Mouse (Mus musculus): ENCODE results near the gene Dcbld2. TPM values are rescaled to one million over a fixed set of nuclear protein-coding genes. Genes with fewer than 3 reads are reported as not detected.

Gene Dcbld2
- total and polyA plus RNA-seq, 3 experiments: 2.2 to 3.7 (median 3.3) TPM

- Histone ChIP-seq H3K9me3 (replicated peaks; ENCODE audit: low read length) (no peaks in the 10 kb centered on the region), H3K27me3 (replicated peaks) (no peaks in the 10 kb centered on the region), H3K9ac (ENCODE audit: insufficient read depth, low read depth) (peak overlapping the region; percentile 64), H3K27ac (ENCODE audit: insufficient read depth, low read depth) (peak overlapping the region; percentile 100), H3K79me2 (replicated peaks; ENCODE audit: control insufficient read depth, extremely low read depth, insufficient read depth, poor library complexity, severe bottlenecking) (peaks cover 51% of the 10 kb centered on the region), H3K4me2 (ENCODE audit: insufficient read depth, low read depth, poor library complexity, severe bottlenecking) (peak overlapping the region; percentile 72), H3K4me1 (ENCODE audit: control insufficient read depth in 1 of 2, insufficient read depth in 2 of 2) (peaks cover 32 to 74% of the 10 kb centered on the region in 2 experiments), H3K36me3 (replicated peaks in 1 of 2; ENCODE audit: control insufficient read depth in 1 of 2, insufficient read depth in 1 of 2, low read length in 1 of 2) (peaks cover 20 to 66% of the 10 kb centered on the region in 2 experiments), H3K4me3 (replicated peaks in 1 of 3; ENCODE audit: low read depth in 2 of 3, low read length in 2 of 3, poor library complexity in 1 of 3) (no peak overlapping the region)
- in situ Hi-C loops (cut with MboI; ENCODE audit: low pct_ligation_motif_present, low pct_unique_long_range_greater_than_20kb, low sequenced_read_pairs): no loop called here
- DNase-seq (ENCODE audit: extremely low read depth): peak; percentile 98
- TF ChIP-seq MYC (IDR thresholded peaks at IDR 0.05; ENCODE audit: low read depth, low read length): peak; percentile 79
- TF ChIP-seq MAZ (IDR thresholded peaks at IDR 0.05; ENCODE audit: low read depth, low read length): peak; percentile 93; the same call in 1 of the 2 replicates
- peak; percentile 21; the same call in 1 of the 2 replicates for TF ChIP-seq POLR2A (IDR thresholded peaks at IDR 0.05; ENCODE audit: low read depth, low read length)
- no peak for TF ChIP-seq GABPA (IDR thresholded peaks at IDR 0.05; ENCODE audit: insufficient replicate concordance, low read depth, low read length)
- peak; percentile 91 for TF ChIP-seq MAX (IDR thresholded peaks at IDR 0.05; ENCODE audit: low read length)
- peak; percentile 98 for TF ChIP-seq BHLHE40 (IDR thresholded peaks at IDR 0.05; ENCODE audit: low read depth, low read length)
- TF ChIP-seq E2F4 (IDR thresholded peaks at IDR 0.05; ENCODE audit: insufficient replicate concordance, low read depth, low read length): peak; percentile 70; the same call in 1 of the 2 replicates
- peak; percentile 97 for TF ChIP-seq JUND (conservative IDR thresholded peaks at IDR 0.05; ENCODE audit: low read depth, low read length)
- peak; percentile 97 for TF ChIP-seq RCOR1 (conservative IDR thresholded peaks at IDR 0.05; ENCODE audit: low read depth, low read length)
- peak; percentile 87 for TF ChIP-seq MXI1 (IDR thresholded peaks at IDR 0.05; ENCODE audit: low read depth, low read length)
- peak; percentile 73 for TF ChIP-seq TBP (conservative IDR thresholded peaks at IDR 0.05; ENCODE audit: low read depth, low read length)
- TF ChIP-seq ZKSCAN1 (IDR thresholded peaks at IDR 0.05; ENCODE audit: borderline replicate concordance, low read depth, low read length): no peak
- peak; percentile 100 for TF ChIP-seq MEF2A (IDR thresholded peaks at IDR 0.05; ENCODE audit: borderline replicate concordance, low read depth, low read length)
- no peak for TF ChIP-seq CTCF (conservative IDR thresholded peaks at IDR 0.05 in 1 of 2, IDR thresholded peaks at IDR 0.05 in 1 of 2; ENCODE audit: low read depth in 2 of 2, low read length in 2 of 2)
- no peak; the same call in 1 of the 2 replicates for TF ChIP-seq CHD1 (IDR thresholded peaks at IDR 0.05; ENCODE audit: low read depth, low read length)
- TF ChIP-seq KAT2A (IDR thresholded peaks at IDR 0.05; ENCODE audit: insufficient replicate concordance, low read length): 0 out of 2 replicates have a peak, but pooled peaks have one; percentile 62
- TF ChIP-seq POLR2AphosphoS2 (IDR thresholded peaks at IDR 0.05; ENCODE audit: low read depth, low read length): no peak; the same call in 1 of the 2 replicates
- peak; percentile 100 for TF ChIP-seq ETS1 (conservative IDR thresholded peaks at IDR 0.05; ENCODE audit: low read depth, low read length)
- no peak for TF ChIP-seq ZC3H11A (IDR thresholded peaks at IDR 0.05; ENCODE audit: low read depth, low read length)
- TF ChIP-seq HCFC1 (IDR thresholded peaks at IDR 0.05; ENCODE audit: low read depth, low read length): peak; percentile 53
- no peak for TF ChIP-seq NELFE (IDR thresholded peaks at IDR 0.05; ENCODE audit: low read depth, low read length)
- TF ChIP-seq MAFK (IDR thresholded peaks at IDR 0.05; ENCODE audit: insufficient replicate concordance, low read length): peak; percentile 87
- TF ChIP-seq TCF12 (IDR thresholded peaks at IDR 0.05; ENCODE audit: low read depth, low read length): peak; percentile 99
- TF ChIP-seq ZNF384 (IDR thresholded peaks at IDR 0.05; ENCODE audit: low read depth, low read length): peak; percentile 89
- no peak for TF ChIP-seq UBTF (IDR thresholded peaks at IDR 0.05; ENCODE audit: low read depth, low read length)
- TF ChIP-seq USF1 (IDR thresholded peaks at IDR 0.05; ENCODE audit: low read depth, low read length): peak; percentile 83
- 0 out of 2 replicates have a peak, but pooled peaks have one; percentile 40 for TF ChIP-seq ZMIZ1 (IDR thresholded peaks at IDR 0.05; ENCODE audit: low read depth, low read length)
- TF ChIP-seq IRF4 (IDR thresholded peaks at IDR 0.05; ENCODE audit: low read depth, low read length): peak; percentile 99
- peak; percentile 84 for TF ChIP-seq USF2 (conservative IDR thresholded peaks at IDR 0.05; ENCODE audit: low read depth, low read length)
- TF ChIP-seq SIN3A (IDR thresholded peaks at IDR 0.05; ENCODE audit: low read length): peak; percentile 94; the same call in 1 of the 2 replicates
- TF ChIP-seq SMC3 (IDR thresholded peaks at IDR 0.05; ENCODE audit: low read depth, low read length): peak; percentile 44
- peak; percentile 66 for TF ChIP-seq ELF1 (IDR thresholded peaks at IDR 0.05; ENCODE audit: low read depth, low read length)
- TF ChIP-seq RAD21 (IDR thresholded peaks at IDR 0.05; ENCODE audit: low read depth, low read length): peak; percentile 21
- no peak; the same call in 1 of the 2 replicates for TF ChIP-seq NRF1 (IDR thresholded peaks at IDR 0.05; ENCODE audit: low read depth, low read length)
- peak; percentile 100 for TF ChIP-seq EP300 (IDR thresholded peaks at IDR 0.05; ENCODE audit: low read length)
- TF ChIP-seq CHD2 (IDR thresholded peaks at IDR 0.05; ENCODE audit: low read length): peak; percentile 95
- peak; percentile 99 for TF ChIP-seq JUN (IDR thresholded peaks at IDR 0.05; ENCODE audit: insufficient read depth, low read depth, low read length)
- TF ChIP-seq PAX5 (IDR thresholded peaks at IDR 0.05; ENCODE audit: low read length): no peak
- dilution Hi-C loops (cut with MboI; ENCODE audit: extremely low pct_ligation_motif_present, extremely low pct_unique_long_range_greater_than_20kb, low sequenced_read_pairs): no loop called here
Measured at GRCm38 (mm10) chr16:58497886-58498713, 89.9 kb downstream of the Dcbld2 start.
